In the genomic region with DNA sequence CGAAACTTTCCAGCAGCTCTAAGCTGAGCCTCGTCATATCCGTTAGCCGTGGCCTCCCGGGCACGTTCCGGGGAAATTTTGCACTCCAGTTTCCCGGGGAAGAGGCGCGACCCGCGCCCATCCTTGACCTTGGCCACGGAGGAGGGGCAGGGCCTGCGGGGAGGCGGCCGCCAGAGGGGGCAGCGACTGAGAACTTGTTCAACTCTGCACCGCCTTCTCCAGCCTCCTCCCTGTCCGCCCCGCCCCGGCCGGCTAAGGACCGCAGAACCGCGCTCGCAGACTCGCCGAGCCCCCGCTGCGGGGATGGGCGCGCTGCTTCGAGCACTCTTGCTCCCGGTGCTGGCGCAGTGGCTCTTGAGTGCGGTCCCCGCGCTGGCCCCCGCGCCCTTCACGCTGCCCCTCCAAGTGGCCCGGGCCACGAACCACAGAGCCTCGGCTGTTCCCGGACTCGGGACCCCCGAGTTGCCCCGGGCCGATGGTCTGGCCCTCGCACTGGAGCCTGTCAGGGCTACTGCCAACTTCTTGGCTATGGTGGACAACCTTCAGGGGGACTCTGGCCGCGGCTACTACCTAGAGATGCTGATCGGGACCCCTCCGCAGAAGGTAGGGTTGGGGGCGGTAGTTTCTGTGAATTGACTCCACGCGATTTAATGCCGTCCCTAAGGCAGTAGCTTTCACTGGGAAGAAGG, we compare ENCODE assay signal across 8 mouse cellular contexts. TPM values are rescaled to one million over a fixed set of nuclear protein-coding genes. Genes with fewer than 3 reads are reported as not detected.
DNase-seq lines count a peak whose midpoint lies in the region; ATAC-seq lines count a peak whose summit lies in the region.

Gene Bace2, plus strand, starts transcription at position 244 of the 689 bp plus-strand sequence.

- WGBS in embryonic facial prominence, embryonic 13.5 days, result under 1% methylated on average over 58 of the region's 58 CpGs
- under 1% methylated on average over 58 of the region's 58 CpGs for WGBS in midbrain, embryonic 15.5 days
- WGBS in stomach, embryonic 14.5 days, result under 1% methylated on average over 58 of the region's 58 CpGs

- H3K4me2 ChIP-seq in embryonic facial prominence, embryonic 13.5 days, result peak within 1 kb of the TSS; percentile 98
- H3K4me2 ChIP-seq in midbrain, embryonic 15.5 days, result peak within 1 kb of the TSS; percentile 100
- peak within 1 kb of the TSS; percentile 98 for H3K4me2 ChIP-seq in stomach, embryonic 14.5 days (replicated peaks; ENCODE audit: low read depth, low read length)

- H3K4me3 ChIP-seq in embryonic facial prominence, embryonic 13.5 days, result peak within 1 kb of the TSS; percentile 61
- H3K4me3 ChIP-seq in midbrain, embryonic 15.5 days, result peak within 1 kb of the TSS; percentile 58
- H3K4me3 ChIP-seq in stomach, embryonic 14.5 days (ENCODE audit: low read depth, low read length), result peak within 1 kb of the TSS; percentile 53

- peaks cover 60% of the 10 kb centered on the region for H3K27me3 ChIP-seq in embryonic facial prominence, embryonic 13.5 days
- peaks cover 27% of the 10 kb centered on the region for H3K27me3 ChIP-seq in midbrain, embryonic 15.5 days (replicated peaks)
- H3K27me3 ChIP-seq in stomach, embryonic 14.5 days (ENCODE audit: control insufficient read depth, insufficient read depth, low read length), result 0 out of 2 replicates have a peak, but pooled peaks cover 3% of the 10 kb centered on the region

- no peak within 1 kb of the TSS for H3K27ac ChIP-seq in embryonic facial prominence, embryonic 13.5 days
- no peak within 1 kb of the TSS for H3K27ac ChIP-seq in midbrain, embryonic 15.5 days
- H3K27ac ChIP-seq in stomach, embryonic 14.5 days (ENCODE audit: low read length), result peak within 1 kb of the TSS; percentile 27; the same call in 1 of the 2 replicates

- H3K36me3 ChIP-seq in embryonic facial prominence, embryonic 13.5 days, result no peaks in the 10 kb centered on the region
- no peaks in the 10 kb centered on the region for H3K36me3 ChIP-seq in midbrain, embryonic 15.5 days (replicated peaks)
- H3K36me3 ChIP-seq in stomach, embryonic 14.5 days (ENCODE audit: control insufficient read depth, insufficient read depth, low read length), result no peaks in the 10 kb centered on the region

- peak; percentile 68 for ATAC-seq in embryonic facial prominence, embryonic 13.5 days (ENCODE audit: insufficient number of reproducible peaks, insufficient read depth, low FRiP score, low TSS enrichment, low read depth)
- peak; percentile 82 for ATAC-seq in midbrain, embryonic 15.5 days (replicated peaks)
- peak; percentile 84 for ATAC-seq in stomach, embryonic 14.5 days (ENCODE audit: insufficient number of reproducible peaks, insufficient read depth, low FRiP score, low read depth)

- DNase-seq in cerebellum, adult 8-10 months, result peak; percentile 8
- DNase-seq in cerebellum, adult 9-10 months, result no peak
- DNase-seq in heart, adult 8-10 months (ENCODE audit: low spot score), result peak; percentile 81
- DNase-seq in kidney, adult 11 months, result peak; percentile 75
- DNase-seq in liver, result peak; percentile 67

- H3K9ac ChIP-seq in embryonic facial prominence, embryonic 13.5 days, result peak within 1 kb of the TSS; percentile 69
- H3K9ac ChIP-seq in midbrain, embryonic 15.5 days, result peak within 1 kb of the TSS; percentile 45
- H3K9ac ChIP-seq in stomach, embryonic 14.5 days (replicated peaks; ENCODE audit: low read depth, low read length), result peak within 1 kb of the TSS; percentile 22; the same call in 1 of the 2 replicates

- peaks cover 16% of the 10 kb centered on the region for H3K4me1 ChIP-seq in embryonic facial prominence, embryonic 13.5 days
- peaks cover 23% of the 10 kb centered on the region for H3K4me1 ChIP-seq in midbrain, embryonic 15.5 days
- H3K4me1 ChIP-seq in stomach, embryonic 14.5 days (ENCODE audit: control insufficient read depth, insufficient read depth, low read length), result no peaks in the 10 kb centered on the region

- H3K9me3 ChIP-seq in embryonic facial prominence, embryonic 13.5 days, result no peaks in the 10 kb centered on the region
- H3K9me3 ChIP-seq in midbrain, embryonic 15.5 days, result no peaks in the 10 kb centered on the region
- no peaks in the 10 kb centered on the region for H3K9me3 ChIP-seq in stomach, embryonic 14.5 days (ENCODE audit: control insufficient read depth, low read depth, low read length)

RNA-seq across cellular contexts. Expression of gene Bace2, which starts in this region (rescaled TPM):
- polyA plus RNA-seq in embryonic facial prominence, embryonic 13.5 days (2015; fragmentation: Nextera tagmentation; extraction: Ambion mirVana), result 10.1 and 10.9 TPM in 2 replicates
- total RNA-seq in heart, adult 8-10 months (2022), result 10 to 100 TPM in 3 of 4 experiments, 1 to 10 TPM in 1; 8.1 to 17.8 (median 13.8) TPM
- 4.2 and 5.5 TPM in 2 replicates for polyA plus RNA-seq in midbrain, embryonic 15.5 days (2015; fragmentation: Nextera tagmentation; extraction: Ambion mirVana)
- polyA plus RNA-seq in stomach, embryonic 14.5 days (2014; fragmentation: Nextera tagmentation; extraction: Ambion mirVana), result 89.0 and 110 TPM in 2 replicates
